Mouse (Mus musculus) hindbrain, embryonic 11.5 days (tissue): ENCODE data around the gene Npr3. TPM values are rescaled to one million over a fixed set of nuclear protein-coding genes. Genes with fewer than 3 reads are reported as not detected.

Experiments
- ATAC-seq: fragments of 200-750 bp; cut with Nextera tagmentation; 2 replicates; pipeline ENCODE4 v1.8.0; 2017; ENCODE audit warnings: mild to moderate bottlenecking, moderate TSS enrichment, moderate library complexity; ENCODE audit not compliant: low FRiP score
- DNase-seq: peaks from one replicate; pipeline ENCODE4 v3.0.0-alpha.2; 2015; ENCODE audit warnings: low spot score
- H3K27ac ChIP-seq: fragments of 300-500 bp; sonication (generic); 2 replicates; pipeline ENCODE4 v1.5.1; 2014; ENCODE audit warnings: mild to moderate bottlenecking, low read depth, low read length
- H3K27me3 ChIP-seq: fragments of 300-500 bp; sonication (generic); 2 replicates; pipeline ENCODE4 v1.6.1; 2014; ENCODE audit warnings: mild to moderate bottlenecking, low read length, moderate library complexity, mixed read lengths; ENCODE audit not compliant: control insufficient read depth, insufficient read depth
- H3K36me3 ChIP-seq: fragments of 300-500 bp; sonication (generic); 2 replicates; pipeline ENCODE4 v1.6.1; 2014; ENCODE audit warnings: mild to moderate bottlenecking, low read length, moderate library complexity, mixed read lengths; ENCODE audit not compliant: control insufficient read depth, insufficient read depth
- H3K4me1 ChIP-seq: fragments of 300-500 bp; sonication (generic); replicated peaks from 2 replicates; pipeline ENCODE4 v1.6.1; 2014; ENCODE audit warnings: low read length, mixed read lengths; ENCODE audit not compliant: control insufficient read depth, insufficient read depth
- H3K4me2 ChIP-seq: fragments of 300-500 bp; sonication (generic); replicated peaks from 2 replicates; pipeline ENCODE4 v1.6.1; 2014; ENCODE audit warnings: mild to moderate bottlenecking, low read depth, low read length
- H3K4me3 ChIP-seq: fragments of 300-500 bp; sonication (generic); 2 replicates; pipeline ENCODE4 v1.5.1; 2014; ENCODE audit warnings: low read depth, low read length
- H3K9ac ChIP-seq: fragments of 300-500 bp; sonication (generic); 2 replicates; pipeline ENCODE4 v1.6.1; 2014; ENCODE audit warnings: low read depth, low read length
- H3K9me3 ChIP-seq: fragments of 300-500 bp; sonication (generic); 2 replicates; pipeline ENCODE4 v1.6.1; 2016; ENCODE audit warnings: low read length; ENCODE audit not compliant: control insufficient read depth
- WGBS: fragments of 180-500 bp; shearing (Covaris S2); extraction: QIAGEN DNeasy Blood & Tissue Kit; methylation state at CpG from one replicate; pipeline ENCODE4 v1.1.7; 2014; 5-methylcytosine and 5-hydroxymethylcytosine counted together
- polyA plus RNA-seq: library from polyadenylated mRNA; unstranded; fragments of >200 nt; fragmentation: Nextera tagmentation; extraction: Ambion mirVana; gene quantifications from 2 replicates; pipeline ENCODE4 v1.2.1, GENCODE M21; 2014

Npr3 gene
- polyA plus RNA-seq, 1 experiment from 2014 or later: 5.3 TPM

GRCm38 (mm10) chr15:11897162-11897561 is 9.9 kb downstream of the Npr3 start:
- Histone ChIP-seq H3K27ac (no peak overlapping the region), H3K9ac (no peak overlapping the region), H3K27me3 (no peaks in the 10 kb centered on the region), H3K36me3 (no peaks in the 10 kb centered on the region), H3K9me3 (no peaks in the 10 kb centered on the region), H3K4me2 (no peak overlapping the region), H3K4me3 (no peak overlapping the region), H3K4me1 (no peaks in the 10 kb centered on the region)
- no peak for DNase-seq
- ATAC-seq: no peak
- 85% methylated on average over 5 of the region's 5 CpGs for WGBS

DNA sequence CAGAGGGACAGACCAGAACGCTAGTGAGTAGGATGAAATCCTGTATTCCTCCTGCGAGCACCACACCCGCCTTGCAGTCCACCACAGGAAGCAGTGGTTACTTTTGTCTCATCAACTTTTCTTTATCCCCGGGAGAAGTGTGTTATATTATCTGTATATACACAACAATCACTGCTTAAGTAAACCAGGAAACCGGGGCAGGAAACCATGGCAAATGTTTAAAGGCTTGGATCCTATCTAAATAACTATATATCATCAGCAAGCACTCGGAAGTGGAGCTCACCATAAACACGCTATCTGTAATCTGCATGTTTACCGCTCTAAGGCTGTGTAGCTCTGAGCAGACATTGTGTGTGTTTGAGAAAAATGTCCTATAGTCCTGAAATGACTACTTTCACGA is 13.1 kb downstream of the Npr3 start:
- H3K9ac ChIP-seq: no peak overlapping the region
- no peak overlapping the region for H3K4me3 ChIP-seq
- DNase-seq (no peak), ATAC-seq (no peak)
- H3K36me3 ChIP-seq: no peaks in the 10 kb centered on the region
- H3K27ac ChIP-seq: no peak overlapping the region
- no peak overlapping the region for H3K4me2 ChIP-seq
- no peaks in the 10 kb centered on the region for H3K27me3 ChIP-seq
- no peaks in the 10 kb centered on the region for H3K9me3 ChIP-seq
- WGBS: 81% methylated on average over 9 of the region's 9 CpGs
- H3K4me1 ChIP-seq: no peaks in the 10 kb centered on the region

DNA sequence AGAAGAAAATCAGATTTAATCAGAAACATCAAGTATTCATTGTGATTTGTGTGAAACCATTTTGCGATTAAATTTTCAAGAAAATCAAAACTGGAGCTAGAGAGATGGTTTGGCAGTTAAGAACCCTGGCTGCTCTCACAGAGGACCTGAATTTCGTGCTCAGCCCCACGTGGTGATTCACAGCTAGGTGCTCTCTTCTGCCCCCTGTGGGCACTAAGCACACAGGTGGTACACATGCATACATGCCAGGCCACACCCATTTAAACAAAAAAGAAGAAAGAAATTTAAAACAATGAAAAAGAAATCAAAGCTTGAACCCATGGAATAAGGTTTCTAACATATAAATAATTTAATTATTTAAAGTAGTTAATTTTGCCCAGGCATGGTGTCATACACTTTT is 15.7 kb downstream of the Npr3 start:
- Histone ChIP-seq H3K4me1 (no peaks in the 10 kb centered on the region), H3K4me3 (no peak overlapping the region), H3K27ac (no peak overlapping the region), H3K27me3 (no peaks in the 10 kb centered on the region), H3K9me3 (no peaks in the 10 kb centered on the region), H3K36me3 (no peaks in the 10 kb centered on the region), H3K9ac (no peak overlapping the region), H3K4me2 (no peak overlapping the region)
- ATAC-seq (no peak; the same call in 1 of the 2 replicates), DNase-seq (no peak)
- 63% methylated on average over 3 of the region's 3 CpGs for WGBS

DNA sequence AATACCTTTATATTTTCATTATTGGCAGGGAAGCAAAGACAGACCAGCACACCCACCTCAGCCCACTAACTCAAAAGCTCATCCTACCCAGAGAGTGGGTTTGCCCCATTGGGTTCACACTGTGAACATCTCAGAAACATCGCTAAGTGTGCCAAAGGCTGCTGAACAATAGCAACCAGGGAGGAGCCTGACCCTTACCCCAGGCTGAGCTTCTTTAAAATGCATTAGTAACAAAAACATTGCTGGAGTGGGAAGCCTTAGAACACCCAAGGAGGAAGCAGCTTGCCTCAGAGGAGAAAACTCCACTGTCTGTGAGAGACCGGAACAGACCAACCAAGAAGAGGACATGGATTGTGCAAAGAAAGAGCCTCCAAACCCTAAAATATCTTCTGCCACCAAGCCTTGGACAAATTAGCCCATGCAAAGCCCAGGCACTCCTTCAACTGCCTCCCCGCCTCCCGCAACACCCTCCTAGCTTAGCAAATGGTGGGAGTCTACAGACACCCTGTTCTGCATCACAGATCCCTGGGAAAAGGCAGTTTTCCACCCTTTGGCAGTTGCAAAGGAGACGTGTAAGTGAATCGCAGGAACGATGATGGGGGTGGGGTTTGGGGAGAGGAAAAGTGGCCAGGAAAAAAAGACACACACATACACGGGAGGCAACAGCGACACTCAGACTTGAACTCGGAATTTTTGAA is 24.4 kb downstream of the Npr3 start:
- Histone ChIP-seq H3K27ac (no peak overlapping the region), H3K4me1 (no peaks in the 10 kb centered on the region), H3K4me3 (no peak overlapping the region), H3K9ac (no peak overlapping the region), H3K27me3 (no peaks in the 10 kb centered on the region), H3K4me2 (no peak overlapping the region), H3K9me3 (no peaks in the 10 kb centered on the region), H3K36me3 (no peaks in the 10 kb centered on the region)
- no peak for DNase-seq
- no peak for ATAC-seq
- 37% methylated on average over 10 of the region's 10 CpGs for WGBS

DNA sequence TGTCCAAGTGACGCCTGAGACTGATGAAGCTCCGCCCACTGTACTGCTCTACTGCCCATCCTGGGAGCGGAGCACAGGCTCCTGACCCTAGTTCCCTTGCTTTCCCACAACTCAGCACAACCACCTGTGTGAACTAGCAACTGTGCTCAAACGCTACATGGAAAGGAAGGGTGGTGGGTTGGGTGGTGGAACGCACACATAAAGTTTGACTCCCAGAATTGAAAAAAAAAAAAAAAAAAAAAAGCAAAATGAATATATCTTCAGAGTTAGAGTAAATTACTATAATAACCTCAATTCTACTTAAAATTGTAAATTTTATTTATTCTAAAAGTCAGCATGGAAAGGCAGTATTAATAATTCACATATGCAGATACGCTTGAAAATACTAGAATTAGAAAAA is 25.3 kb downstream of the Npr3 start:
- Histone ChIP-seq H3K9me3 (no peaks in the 10 kb centered on the region), H3K4me2 (no peak overlapping the region), H3K9ac (no peak overlapping the region), H3K27ac (no peak overlapping the region), H3K4me3 (no peak overlapping the region), H3K4me1 (no peaks in the 10 kb centered on the region), H3K27me3 (no peaks in the 10 kb centered on the region), H3K36me3 (no peaks in the 10 kb centered on the region)
- no peak for DNase-seq
- 89% methylated on average over 6 of the region's 6 CpGs for WGBS
- no peak for ATAC-seq

DNA sequence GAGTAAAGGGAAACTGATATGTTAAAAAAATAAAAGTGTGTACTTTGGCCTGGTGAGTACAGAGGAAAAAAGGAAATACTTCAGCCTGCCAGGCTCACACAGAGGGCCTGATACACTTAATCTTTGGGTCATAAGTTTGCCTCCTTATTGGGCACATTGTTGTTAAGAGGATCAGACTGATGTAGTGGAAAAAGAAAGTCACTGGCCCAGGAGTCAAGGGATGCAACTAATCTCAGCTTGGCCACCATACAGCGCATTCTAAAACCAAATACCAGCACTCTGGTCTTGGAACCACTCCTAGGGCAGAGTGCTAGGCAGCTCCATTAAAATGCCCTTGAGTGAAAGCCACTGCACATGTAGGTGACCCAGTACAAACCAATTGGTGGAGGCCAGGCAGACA is 28.8 kb downstream of the Npr3 start:
- DNase-seq (no peak), ATAC-seq (no peak)
- Histone ChIP-seq H3K4me2 (no peak overlapping the region), H3K4me1 (no peaks in the 10 kb centered on the region), H3K4me3 (no peak overlapping the region), H3K9me3 (no peaks in the 10 kb centered on the region), H3K27ac (no peak overlapping the region), H3K9ac (no peak overlapping the region), H3K36me3 (no peaks in the 10 kb centered on the region), H3K27me3 (no peaks in the 10 kb centered on the region)
- 100% methylated on average over 1 of the region's 1 CpGs for WGBS

DNA sequence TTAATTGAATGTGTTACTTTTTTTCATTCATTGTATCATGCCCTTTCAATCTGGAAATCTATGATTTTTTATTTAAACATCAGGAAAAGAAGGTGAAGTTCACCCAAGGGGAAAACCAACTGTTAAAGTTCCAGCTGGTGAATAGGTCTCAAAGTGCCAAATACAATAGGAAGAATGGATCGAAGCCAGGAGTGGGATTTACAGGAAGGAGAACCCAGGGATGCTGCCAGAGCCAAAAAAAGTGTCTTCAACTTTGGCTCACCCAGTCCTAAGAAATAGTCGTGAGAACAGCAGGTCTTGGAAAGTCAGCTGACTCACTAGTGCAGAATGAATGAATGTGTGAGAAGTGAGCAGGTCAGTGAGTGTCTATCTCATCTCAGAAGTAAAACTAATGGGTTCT is 29.8 kb downstream of the Npr3 start:
- H3K36me3 ChIP-seq: no peaks in the 10 kb centered on the region
- H3K4me1 ChIP-seq: no peaks in the 10 kb centered on the region
- H3K4me3 ChIP-seq: no peak overlapping the region
- H3K4me2 ChIP-seq: no peak overlapping the region
- H3K9me3 ChIP-seq: no peaks in the 10 kb centered on the region
- DNase-seq (no peak), ATAC-seq (no peak)
- no peak overlapping the region for H3K27ac ChIP-seq
- 64% methylated on average over 2 of the region's 2 CpGs for WGBS
- no peaks in the 10 kb centered on the region for H3K27me3 ChIP-seq
- H3K9ac ChIP-seq: no peak overlapping the region

GRCm38 (mm10) chr15:11866918-11867317 is 40.2 kb downstream of the Npr3 start:
- Histone ChIP-seq H3K4me1 (no peaks in the 10 kb centered on the region), H3K9me3 (no peaks in the 10 kb centered on the region), H3K27ac (no peak overlapping the region), H3K9ac (no peak overlapping the region), H3K27me3 (no peaks in the 10 kb centered on the region), H3K36me3 (no peaks in the 10 kb centered on the region), H3K4me2 (no peak overlapping the region), H3K4me3 (no peak overlapping the region)
- ATAC-seq (no peak), DNase-seq (no peak)
- 93% methylated on average over 3 of the region's 3 CpGs for WGBS

- H3K4me3 ChIP-seq: no peak overlapping the region
- no peaks in the 10 kb centered on the region for H3K36me3 ChIP-seq
- H3K9ac ChIP-seq: no peak overlapping the region
- no peak for ATAC-seq
- no peak overlapping the region for H3K4me2 ChIP-seq
- 87% methylated on average over 6 of the region's 6 CpGs for WGBS
- H3K4me1 ChIP-seq: no peaks in the 10 kb centered on the region
- DNase-seq: no peak
- no peaks in the 10 kb centered on the region for H3K9me3 ChIP-seq
- H3K27me3 ChIP-seq: no peaks in the 10 kb centered on the region
- no peak overlapping the region for H3K27ac ChIP-seq
Observed at GRCm38 (mm10) chr15:11863540-11863818, 43.6 kb downstream of the Npr3 start.
